Mouse (Mus musculus) gastrocnemius, postnatal 14 days (tissue): ENCODE measurements around the gene Zbtb8a. TPM values are rescaled to one million over a fixed set of nuclear protein-coding genes. Genes with fewer than 3 reads are reported as not detected.
"Not testable (repeated sequence)": the region's sequence is repeated elsewhere in the genome, so short reads cannot be mapped to it uniquely, and the experiment has no call there.

Experiments used
- DNase-seq: peaks from one replicate; pipeline ENCODE4 v3.0.0; 2021; ENCODE audit warnings: mixed read lengths
- intact Hi-C: fragments of 180-260 bp; cut with DNase I; formaldehyde crosslinking; loops from one replicate; pipeline ENCODE4 v1.15.1; 2025; ENCODE audit warnings: low total_unique reads
- total RNA-seq, 2 experiments: library from RNA; stranded (reverse); gene quantifications; 2 replicates each; pipeline ENCODE4 v1.2.3; 2021

Gene Zbtb8a
- total RNA-seq, 2 experiments from 2014 or later: 2.4 to 2.9 TPM

DNA sequence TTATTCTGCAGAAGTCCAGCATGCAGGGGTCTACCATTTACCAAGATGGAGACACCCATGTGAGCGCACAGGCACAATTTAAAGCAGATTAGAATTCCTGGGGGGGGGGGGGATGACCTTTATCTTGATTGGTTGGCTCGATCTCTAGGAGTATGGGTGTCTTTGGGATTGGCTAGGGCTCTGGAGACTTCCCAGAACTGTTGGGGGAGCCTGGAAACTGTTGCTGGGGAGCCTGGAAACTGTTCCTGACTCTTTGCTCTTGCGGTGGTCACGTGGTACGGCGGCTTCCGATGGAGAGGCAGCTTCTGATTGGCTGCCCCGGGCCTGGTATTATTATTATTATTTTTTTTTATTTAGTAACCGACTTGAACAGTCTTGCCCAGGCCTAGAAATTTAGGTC is 4.1 kb upstream of the Zbtb8a start:
- intact Hi-C loops: no loop called here
- no peak for DNase-seq

DNA sequence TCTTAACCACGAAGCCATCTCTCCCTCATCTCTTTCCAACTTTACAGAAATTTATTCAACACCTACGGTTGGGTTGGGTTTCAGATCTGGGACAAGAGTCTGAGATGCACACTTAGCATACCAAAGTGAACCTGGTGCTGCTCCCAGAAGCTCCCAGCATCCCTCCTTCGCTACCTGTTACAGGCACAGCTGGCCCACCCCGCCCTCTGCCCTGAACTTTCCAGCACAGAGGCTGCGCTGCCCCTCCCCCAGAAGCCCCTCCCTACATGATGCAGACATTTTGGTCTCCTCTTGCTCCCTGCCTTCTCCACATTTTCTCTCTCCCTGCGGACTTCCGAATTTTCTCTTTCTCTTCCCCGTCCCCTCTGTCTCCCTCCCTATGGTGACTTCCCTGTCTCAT is 3.2 kb upstream of the Zbtb8a start:
- DNase-seq: no peak
- intact Hi-C loops: no loop called here

DNA sequence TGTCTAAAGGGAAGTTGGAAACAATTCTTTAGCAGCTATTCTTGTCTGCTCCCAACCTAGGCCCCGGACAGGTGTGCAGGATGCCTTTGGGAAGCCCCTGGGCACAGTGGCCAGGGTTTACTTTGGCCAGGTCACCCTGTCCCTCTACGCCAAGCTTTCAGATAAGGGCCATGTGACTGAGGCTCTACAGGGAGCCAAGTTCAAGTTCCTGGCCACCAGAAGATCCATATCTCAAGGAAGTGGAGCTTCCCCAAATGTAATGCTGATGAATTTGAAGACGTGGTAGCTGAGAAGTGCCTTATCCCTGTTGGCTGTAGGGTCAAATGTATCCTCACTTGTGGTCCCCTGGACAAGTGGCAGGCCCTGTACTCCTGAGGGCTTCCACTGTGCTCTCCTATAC is 1.9 kb upstream of the Zbtb8a start:
- DNase-seq: no peak
- intact Hi-C loops: no loop called here

DNA sequence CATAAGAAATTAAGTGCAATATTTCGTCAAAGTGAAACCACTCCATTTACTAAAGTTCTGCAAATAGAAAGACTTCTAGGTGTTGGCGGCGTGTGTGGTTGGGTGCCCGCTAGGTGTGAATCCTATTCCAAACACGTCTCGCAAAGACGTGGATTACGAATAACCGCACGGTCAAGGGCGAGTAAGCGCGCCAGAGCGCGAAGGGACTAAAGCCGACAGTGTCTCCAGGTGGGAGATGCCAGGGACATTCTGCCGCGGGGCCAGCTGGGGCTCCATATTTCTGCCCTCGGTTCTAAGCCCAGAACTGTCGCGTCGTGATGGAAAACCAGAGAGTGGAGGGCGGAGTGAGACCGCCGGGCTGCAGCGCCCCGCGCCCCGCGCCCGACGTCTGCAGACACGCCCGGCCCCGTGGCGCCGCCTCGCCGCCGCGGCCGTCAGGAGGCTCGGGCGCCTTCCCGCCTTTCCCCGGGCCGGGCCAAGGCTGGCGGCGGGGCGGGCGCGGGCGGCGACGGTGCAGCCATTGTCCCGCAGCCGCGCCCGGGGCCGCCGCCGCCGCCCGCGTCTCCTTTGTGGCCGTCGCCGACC is 863 bp downstream of the Zbtb8a start:
- peak; percentile 45 for DNase-seq
- intact Hi-C loops: no loop called here

DNA sequence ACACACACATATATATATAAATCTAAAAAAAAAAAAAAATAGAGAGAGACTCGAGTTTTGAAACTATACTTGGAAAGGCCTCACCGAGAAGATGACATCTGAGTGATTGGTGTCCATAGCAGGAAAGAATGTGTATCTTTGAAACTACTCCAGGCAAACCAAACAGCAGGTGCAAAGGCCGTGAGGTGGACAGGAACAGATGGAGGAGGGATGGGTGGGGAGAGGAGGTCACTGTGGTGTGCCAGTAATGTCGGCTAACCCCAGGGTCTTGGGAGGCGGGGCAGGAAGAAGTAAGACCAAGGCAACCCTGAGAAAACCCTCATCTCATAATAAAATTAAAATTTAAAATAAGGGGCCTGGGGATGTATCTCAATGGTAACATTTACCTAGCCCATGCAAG is 2.1 kb downstream of the Zbtb8a start:
- intact Hi-C loops: no loop called here
- no peak for DNase-seq

DNA sequence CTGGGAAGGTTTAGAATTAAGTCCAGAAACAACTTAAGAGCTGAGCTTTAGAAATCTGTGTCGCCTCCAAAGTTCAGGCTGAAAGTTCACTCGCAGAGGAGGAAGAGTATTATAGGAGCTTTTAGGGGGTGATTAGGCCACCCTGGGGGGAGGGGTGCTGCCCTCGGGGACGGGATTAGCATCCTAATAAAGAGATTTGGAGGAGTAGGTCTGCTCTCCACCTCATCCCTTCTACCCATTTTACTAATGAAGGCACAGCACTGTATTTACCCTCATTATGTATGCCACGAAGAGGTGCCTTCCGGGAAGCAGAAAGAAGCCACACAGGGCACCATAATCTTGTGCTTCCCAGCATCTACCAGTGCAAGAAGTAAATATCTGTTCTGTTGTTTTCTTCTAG is 2.9 kb downstream of the Zbtb8a start:
- intact Hi-C loops: no loop called here
- no peak for DNase-seq

DNA sequence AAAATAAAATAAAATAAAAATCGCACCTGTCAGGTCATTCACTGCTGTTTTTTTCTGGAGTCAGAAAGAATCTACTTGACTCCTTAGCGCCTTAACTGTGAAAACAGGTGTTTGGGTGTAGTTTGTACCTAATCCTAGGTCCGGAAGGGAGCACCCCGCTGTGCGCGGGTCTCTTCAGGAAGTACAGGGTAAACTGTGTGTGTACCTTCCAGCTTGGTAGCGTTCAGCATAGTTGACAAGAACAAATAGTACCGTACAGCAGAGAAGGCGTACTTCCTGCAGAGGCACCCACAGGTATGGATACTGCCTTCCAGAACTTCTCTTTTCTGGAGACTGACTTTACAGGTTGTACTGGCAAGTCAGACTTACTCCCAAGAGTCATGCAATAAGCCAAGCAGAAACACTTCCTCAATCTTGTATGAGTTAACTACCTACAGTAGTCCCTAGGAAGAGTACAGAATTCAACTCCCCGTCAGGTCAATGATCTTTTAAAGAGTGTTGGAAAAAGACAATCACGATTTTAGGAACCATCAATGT is 3.6 kb downstream of the Zbtb8a start:
- intact Hi-C loops: no loop called here

DNA sequence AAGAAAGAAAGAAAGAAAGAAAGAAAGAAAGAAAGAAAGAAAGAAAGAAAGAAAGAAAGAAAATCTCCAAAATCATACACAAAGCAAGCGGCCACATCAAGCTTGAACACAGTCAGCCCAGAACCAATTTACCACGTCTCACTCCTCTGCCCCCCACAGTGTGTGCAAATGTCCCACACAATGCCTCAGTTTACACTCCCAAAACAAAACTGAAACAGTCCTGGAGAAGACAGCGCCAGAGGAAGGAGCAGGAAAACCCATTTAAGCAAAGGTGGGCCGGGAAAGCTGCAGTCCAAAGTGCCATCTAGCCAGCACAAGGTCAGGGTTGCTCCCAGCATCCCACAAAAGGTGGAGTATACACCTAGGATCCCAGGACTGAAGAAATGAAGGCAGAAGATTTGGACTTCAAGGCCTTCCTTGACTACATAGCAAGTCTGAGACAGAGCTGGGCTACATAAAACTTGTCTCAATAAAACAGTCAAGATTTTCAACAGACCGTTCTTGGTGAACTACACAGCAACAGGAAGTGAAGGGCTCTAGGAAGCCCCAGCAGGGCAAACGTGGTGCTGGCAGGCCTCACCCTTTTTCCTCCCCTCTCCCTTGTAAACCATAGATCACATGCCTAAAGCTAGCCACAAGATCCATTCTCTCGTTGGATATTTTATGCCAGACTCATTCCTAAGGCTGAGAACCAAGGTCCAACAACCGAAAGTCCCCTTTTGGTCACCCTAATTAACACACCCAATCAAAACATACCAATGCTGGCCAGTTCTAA is 4.5 kb downstream of the Zbtb8a start:
- no peak for DNase-seq
- intact Hi-C loops: no loop called here

More for the DNA sequence above, 3.6 kb downstream of the Zbtb8a start:
- DNase-seq: no peak

DNA sequence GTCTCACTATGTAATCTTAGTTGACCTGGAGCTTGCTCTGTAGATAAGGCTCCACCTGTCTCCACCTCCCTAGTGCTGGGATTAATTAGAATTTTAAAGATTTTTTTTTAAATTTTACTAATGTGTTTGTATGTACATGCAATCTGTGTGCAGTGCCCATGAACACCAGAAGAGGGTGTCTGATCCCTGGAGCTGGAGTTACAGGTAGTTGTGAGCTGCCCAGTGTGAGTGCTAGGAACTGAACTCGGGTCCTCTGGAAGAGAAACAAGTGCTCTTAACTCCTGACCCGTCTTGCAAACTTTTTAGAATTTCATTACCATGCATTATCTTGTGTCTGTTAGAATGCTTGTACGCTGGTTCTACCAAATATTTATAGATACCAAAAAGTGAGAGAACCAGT is 6.5 kb downstream of the Zbtb8a start:
- DNase-seq: no peak
- intact Hi-C loops: no loop called here

DNA sequence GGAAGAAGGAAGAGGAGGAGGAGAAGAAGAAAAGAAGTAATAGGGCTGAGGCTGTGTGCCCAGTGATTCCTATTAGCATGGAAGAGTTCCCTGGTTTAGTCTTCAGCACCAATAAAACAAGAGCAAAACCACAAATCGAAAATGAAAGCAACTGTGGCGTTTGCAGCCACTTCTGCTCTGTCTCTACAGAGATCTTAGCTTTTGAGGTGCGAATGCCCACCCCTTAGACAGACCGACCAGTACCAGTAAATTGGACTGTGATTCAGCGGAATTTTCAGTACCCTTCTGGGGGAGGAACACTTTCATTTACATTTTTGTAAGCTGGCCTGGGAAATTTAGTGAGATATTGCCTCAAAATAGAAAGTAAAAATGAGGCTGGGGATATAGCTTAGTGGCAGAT is 12.7 kb downstream of the Zbtb8a start:
- intact Hi-C loops: no loop called here
- DNase-seq: no peak

DNA sequence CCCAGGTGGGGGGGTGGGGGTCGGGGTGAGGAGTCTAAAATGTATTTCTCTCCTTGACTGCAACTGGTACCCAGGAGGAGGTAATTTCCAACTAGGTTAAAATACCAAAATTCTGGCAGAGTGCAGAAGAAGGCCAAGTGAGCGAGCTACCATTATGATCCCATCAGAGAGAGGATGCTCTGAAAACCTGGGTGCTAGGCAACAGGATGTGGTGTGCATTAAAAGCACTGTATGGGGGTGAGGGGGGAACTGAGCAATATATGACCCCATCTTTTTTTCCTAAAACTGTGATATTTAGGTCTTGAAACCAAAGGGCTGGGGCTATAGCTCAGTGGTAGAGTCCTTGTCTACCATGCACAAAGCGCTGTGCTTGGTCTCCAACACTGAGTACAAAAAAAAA is 13.5 kb downstream of the Zbtb8a start:
- DNase-seq: no peak
- intact Hi-C loops: no loop called here

DNA sequence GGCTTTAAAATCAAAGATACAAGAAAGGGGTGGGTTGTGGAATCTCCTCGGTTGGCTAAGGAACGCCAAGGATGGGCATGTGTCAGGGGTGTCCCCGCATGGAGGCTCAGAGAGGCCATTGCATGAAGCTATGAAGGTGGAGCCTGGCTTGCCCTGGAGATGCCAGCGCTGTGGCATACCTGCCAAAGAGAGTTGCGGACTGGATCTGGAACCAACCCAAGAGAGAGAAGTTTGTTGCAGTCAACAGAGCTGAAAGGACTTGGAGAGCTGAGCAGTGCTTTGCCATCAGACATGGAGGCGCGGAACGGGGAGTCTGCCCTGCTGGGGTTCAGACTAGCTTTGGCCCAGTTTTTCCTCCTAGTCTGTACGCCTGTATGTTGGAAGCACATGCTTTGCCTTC is 14.5 kb downstream of the Zbtb8a start:
- no peak for DNase-seq
- intact Hi-C loops: no loop called here

DNA sequence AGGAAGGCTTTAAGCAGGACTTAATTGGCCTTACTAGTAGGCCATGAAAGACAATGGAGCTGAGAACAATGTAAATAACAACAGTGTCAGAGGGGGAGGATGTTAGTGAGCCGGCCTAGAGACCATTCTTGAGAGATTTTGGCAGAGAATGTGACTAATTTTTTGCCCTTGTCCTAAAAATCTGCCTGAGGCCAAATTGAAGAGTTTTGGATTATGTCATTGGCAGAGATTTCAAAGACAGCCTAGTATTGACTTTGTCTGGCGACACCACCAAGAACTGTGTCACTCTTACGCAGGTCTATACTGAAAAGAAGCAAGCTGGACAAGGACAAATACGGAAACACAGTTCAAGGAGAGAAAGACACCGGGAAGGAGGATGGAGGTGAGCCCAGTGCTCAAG is 15.1 kb downstream of the Zbtb8a start:
- no peak for DNase-seq
- intact Hi-C loops: no loop called here

DNA sequence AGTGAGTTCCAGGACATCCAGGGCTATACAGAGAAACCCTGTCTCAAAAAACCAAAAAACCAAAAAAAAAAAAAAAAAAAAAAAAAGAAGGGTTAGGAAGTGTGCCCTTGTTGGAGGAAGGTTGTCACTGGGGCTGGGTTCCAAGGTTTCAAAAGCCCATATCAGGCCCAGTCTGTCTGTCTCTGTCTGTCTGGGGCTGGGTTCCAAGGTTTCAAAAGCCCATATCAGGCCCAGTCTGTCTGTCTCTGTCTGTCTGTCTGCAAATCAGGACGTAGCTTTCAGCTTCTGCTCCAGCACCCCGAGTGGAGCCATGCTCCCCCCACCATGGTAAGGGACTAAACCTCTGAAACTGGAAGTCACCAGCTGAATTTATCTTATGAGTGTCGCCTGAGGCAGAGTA is 15.7 kb downstream of the Zbtb8a start:
- DNase-seq, intact Hi-C loops: not testable (repeated sequence)

DNA sequence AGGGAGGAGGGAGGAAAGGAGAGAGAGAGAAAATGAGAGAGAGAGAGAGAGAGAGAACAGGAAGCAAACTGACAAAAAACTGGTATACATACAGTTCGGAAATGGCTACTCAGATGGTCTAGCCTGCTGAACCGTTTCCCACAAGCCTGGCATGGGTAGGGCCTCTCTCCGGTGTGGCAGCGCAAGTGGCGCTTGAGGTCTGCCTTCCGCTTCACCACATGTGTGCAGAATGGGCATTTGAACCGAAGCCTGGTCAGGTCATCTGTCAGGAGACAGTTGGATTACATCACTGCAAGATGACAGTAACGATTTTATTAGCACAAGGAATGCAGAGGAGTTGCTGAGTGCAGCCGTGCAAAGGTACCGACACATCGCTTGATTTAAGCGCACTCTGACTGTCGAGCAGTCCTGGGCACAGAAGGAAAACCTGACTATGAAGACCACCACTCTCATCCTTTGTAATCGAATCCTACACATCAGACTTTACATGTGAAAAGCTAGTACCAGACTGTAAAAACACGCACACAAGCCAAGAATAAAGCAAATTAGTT is 20.2 kb downstream of the Zbtb8a start:
- DNase-seq: no peak
- intact Hi-C loops: no loop called here

DNA sequence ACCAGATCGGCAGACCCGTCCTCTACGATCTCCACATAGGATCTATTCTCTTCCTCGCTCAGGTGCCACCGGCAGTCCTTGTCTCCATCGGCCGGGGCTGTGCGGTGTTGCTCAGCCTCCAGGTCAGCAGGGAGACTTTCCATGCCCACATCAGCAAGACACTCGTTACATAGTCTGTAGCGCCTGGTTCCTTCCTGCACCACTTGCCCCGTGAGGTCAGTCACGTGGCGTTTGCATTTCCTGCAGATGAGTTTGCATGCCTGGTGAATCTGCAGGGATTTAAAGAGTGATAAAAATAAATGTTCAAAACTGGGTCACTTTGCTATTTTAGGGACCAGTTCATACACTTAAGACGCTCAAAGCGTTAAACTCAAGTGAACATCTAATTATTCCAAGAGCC is 23.7 kb downstream of the Zbtb8a start:
- intact Hi-C loops: loop anchor here (2.0 kb wide), 1 partner anchor 51 kb away; no protein-coding TSS in a partner anchor

DNA sequence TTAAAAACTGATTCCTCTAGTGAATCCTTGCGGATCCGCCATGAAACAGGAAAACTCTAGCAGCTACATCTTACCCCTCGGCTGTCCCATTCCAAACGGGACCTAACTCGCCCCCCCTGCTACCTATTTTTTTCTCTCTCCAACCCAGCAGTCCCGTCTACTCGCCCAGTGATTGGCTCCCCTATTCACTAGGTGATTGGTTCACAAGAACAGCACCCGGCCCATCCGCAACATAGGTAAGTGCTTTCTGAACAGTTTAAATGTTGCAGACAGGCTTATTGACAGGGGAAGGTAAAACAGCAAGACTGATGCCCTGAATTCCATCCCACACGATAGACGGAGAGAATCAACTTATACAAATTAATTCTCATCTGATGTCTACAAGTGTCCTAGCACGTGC is 24.7 kb downstream of the Zbtb8a start:
- DNase-seq: no peak
- intact Hi-C loops: no loop called here

More for the DNA sequence above, 23.7 kb downstream of the Zbtb8a start:
- no peak for DNase-seq

DNA sequence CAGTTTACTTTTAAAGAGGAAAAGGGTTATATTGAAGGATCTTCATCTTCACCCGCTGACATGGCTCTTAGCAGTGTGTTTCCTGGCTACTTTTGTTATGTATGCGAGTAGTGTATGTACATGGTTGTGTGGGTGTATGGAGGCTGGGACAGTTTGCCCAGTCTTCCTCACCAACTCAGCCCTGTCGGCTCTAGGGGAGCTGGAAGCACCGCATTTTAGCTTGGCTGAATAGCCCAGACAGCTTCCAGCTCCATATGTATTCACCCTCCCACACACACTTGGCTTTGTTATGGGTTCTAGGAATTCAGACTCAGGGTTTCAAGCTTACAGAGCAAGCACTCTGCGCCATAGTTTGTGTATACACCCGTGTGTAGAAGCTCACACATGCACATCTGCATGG is 26.8 kb downstream of the Zbtb8a start:
- DNase-seq: no peak
- intact Hi-C loops: loop anchor here (2.0 kb wide), 1 partner anchor 106 kb away; no protein-coding TSS in a partner anchor

DNA sequence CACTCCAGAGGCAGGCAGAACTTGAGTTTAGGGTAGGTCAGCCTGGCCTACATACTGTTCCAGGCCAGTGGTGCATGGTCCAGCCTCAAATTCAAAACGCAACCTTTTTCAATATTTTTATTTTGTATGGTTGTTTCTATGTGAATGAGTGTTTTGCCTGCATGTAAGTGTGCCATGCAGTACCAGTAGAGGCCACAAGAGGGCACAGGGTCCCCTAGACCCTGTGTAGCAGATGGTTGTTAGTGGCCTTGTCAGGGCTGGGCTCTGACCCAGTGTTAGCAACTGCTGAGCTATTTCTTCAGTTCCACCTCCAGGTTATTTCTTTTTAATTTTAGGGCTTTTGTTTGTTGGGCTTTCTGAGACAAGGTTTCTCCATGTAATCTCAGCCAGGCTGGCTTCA is 27.3 kb downstream of the Zbtb8a start:
- intact Hi-C loops: loop anchor here (2.0 kb wide), 1 partner anchor 106 kb away; no protein-coding TSS in a partner anchor
- DNase-seq: peak; percentile 76

DNA sequence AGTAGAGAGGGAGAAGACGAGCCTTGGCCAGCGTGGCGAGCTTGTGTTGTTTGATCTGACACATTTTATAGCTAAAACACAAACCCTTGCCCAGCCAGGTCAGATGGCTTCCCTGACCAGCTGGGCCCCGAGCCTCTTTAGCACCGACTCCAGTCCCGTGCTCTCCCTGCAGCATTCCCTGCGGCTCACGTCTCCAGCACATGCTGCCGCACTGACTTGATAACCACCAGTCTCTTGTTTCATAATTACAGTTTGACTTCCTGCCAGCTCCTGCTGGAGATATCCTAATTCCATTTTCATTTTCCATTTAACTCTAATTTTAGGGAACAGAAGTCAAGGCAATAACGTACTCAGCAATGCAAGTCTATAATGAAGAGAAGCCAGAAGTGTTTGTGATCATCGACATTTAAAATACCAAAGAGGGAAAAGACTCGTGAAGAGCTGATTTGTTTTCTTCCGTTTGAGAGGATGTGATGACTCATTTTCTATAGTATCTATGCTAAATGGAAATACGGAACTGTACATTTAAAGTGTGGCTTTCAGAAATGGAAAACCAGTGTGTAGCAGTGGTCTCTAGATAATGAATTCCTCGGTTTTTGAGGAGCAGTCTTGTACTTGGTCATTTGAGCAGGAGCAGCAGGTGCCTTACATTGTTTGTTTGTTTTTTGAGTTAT is 31.3 kb downstream of the Zbtb8a start:
- intact Hi-C loops: no loop called here
- no peak for DNase-seq
